Mouse (Mus musculus): ENCODE measurements at regions not wholly inside any gene's neighbourhood (a gene's known extent, or its start where the extent isn't known, plus 50 kb on each side); places are given as distances from the start of the nearest gene placed in this dataset.

- intact Hi-C loops (cut with DNase I), result no loop called here
- no peak for DNase-seq (ENCODE audit: extremely low spot score in 1 of 2, low spot score in 2 of 2)
Measured at GRCm38 (mm10) chr13:44243211-44243610, 458.6 kb downstream of the Cd83 start.

GRCm38 (mm10) chr13:44246714-44247251, 462.2 kb downstream of the Cd83 start:
- no peak for DNase-seq (ENCODE audit: extremely low spot score in 1 of 2, low spot score in 2 of 2)
- intact Hi-C loops (cut with DNase I), result no loop called here

- intact Hi-C loops (cut with DNase I), result no loop called here
- no peak for DNase-seq (ENCODE audit: extremely low spot score in 1 of 2, low spot score in 2 of 2)
Measured at GRCm38 (mm10) chr13:44247861-44248260, 463.3 kb downstream of the Cd83 start.

GRCm38 (mm10) chr13:44248401-44248800, 463.8 kb downstream of the Cd83 start:
- DNase-seq (ENCODE audit: extremely low spot score in 1 of 2, low spot score in 2 of 2), result no peak
- intact Hi-C loops (cut with DNase I), result no loop called here

GRCm38 (mm10) chr13:44249119-44249518, 464.5 kb downstream of the Cd83 start:
- intact Hi-C loops (cut with DNase I), result no loop called here
- DNase-seq (ENCODE audit: extremely low spot score in 1 of 2, low spot score in 2 of 2), result no peak

GRCm38 (mm10) chr13:44250474-44251201, 466.1 kb downstream of the Cd83 start:
- intact Hi-C loops (cut with DNase I), result no loop called here
- no peak for DNase-seq (ENCODE audit: extremely low spot score in 1 of 2, low spot score in 2 of 2)

GRCm38 (mm10) chr13:44251503-44251902, 466.9 kb downstream of the Cd83 start:
- intact Hi-C loops (cut with DNase I), result no loop called here

GRCm38 (mm10) chr13:44252496-44252895, 467.9 kb downstream of the Cd83 start:
- no peak for DNase-seq (ENCODE audit: extremely low spot score in 1 of 2, low spot score in 2 of 2)
- intact Hi-C loops (cut with DNase I), result no loop called here

More at GRCm38 (mm10) chr13:44251503-44251902, 466.9 kb downstream of the Cd83 start:
- no peak for DNase-seq (ENCODE audit: extremely low spot score in 1 of 2, low spot score in 2 of 2)

GRCm38 (mm10) chr13:44258422-44258821, 470.9 kb upstream of the Jarid2 start:
- intact Hi-C loops (cut with DNase I), result no loop called here
- no peak for DNase-seq (ENCODE audit: extremely low spot score in 1 of 2, low spot score in 2 of 2)

GRCm38 (mm10) chr13:44260039-44260438, 469.2 kb upstream of the Jarid2 start:
- intact Hi-C loops (cut with DNase I), result no loop called here

GRCm38 (mm10) chr13:44260637-44261333, 468.5 kb upstream of the Jarid2 start:
- intact Hi-C loops (cut with DNase I), result no loop called here
- DNase-seq (ENCODE audit: extremely low spot score in 1 of 2, low spot score in 2 of 2), result peak in 1 of 2 experiments; percentile 43

More at GRCm38 (mm10) chr13:44260039-44260438, 469.2 kb upstream of the Jarid2 start:
- DNase-seq (ENCODE audit: extremely low spot score in 1 of 2, low spot score in 2 of 2), result no peak

GRCm38 (mm10) chr13:44272746-44273524, 456.3 kb upstream of the Jarid2 start:
- DNase-seq (ENCODE audit: extremely low spot score in 1 of 2, low spot score in 2 of 2), result no peak
- intact Hi-C loops (cut with DNase I), result no loop called here

- intact Hi-C loops (cut with DNase I), result no loop called here
- DNase-seq (ENCODE audit: extremely low spot score in 1 of 2, low spot score in 2 of 2), result no peak
Measured at GRCm38 (mm10) chr13:44277952-44278351, 451.3 kb upstream of the Jarid2 start.

- intact Hi-C loops (cut with DNase I), result no loop called here
- peak in 1 of 2 experiments; percentile 27 for DNase-seq (ENCODE audit: extremely low spot score in 1 of 2, low spot score in 2 of 2)
Measured at GRCm38 (mm10) chr13:44279036-44279435, 450.2 kb upstream of the Jarid2 start.

GRCm38 (mm10) chr13:44280296-44280695, 449.0 kb upstream of the Jarid2 start:
- intact Hi-C loops (cut with DNase I), result no loop called here
- DNase-seq (ENCODE audit: extremely low spot score in 1 of 2, low spot score in 2 of 2), result no peak

- intact Hi-C loops (cut with DNase I), result no loop called here
- no peak for DNase-seq (ENCODE audit: extremely low spot score in 1 of 2, low spot score in 2 of 2)
Measured at GRCm38 (mm10) chr13:44281796-44282195, 447.5 kb upstream of the Jarid2 start.

GRCm38 (mm10) chr13:44282306-44282705, 447.0 kb upstream of the Jarid2 start:
- peak in 1 of 2 experiments; percentile 26 for DNase-seq (ENCODE audit: extremely low spot score in 1 of 2, low spot score in 2 of 2)
- intact Hi-C loops (cut with DNase I), result no loop called here

- peak in 1 of 2 experiments; percentile 39 for DNase-seq (ENCODE audit: extremely low spot score in 1 of 2, low spot score in 2 of 2)
- intact Hi-C loops (cut with DNase I), result no loop called here
Measured at GRCm38 (mm10) chr13:44282731-44283571, 446.3 kb upstream of the Jarid2 start.

All from left cerebral cortex, postnatal 10 days (tissue).